Comparison of ENCODE assay signal across 8 mouse cellular contexts in genomic region chr6:29433038-29433803, GRCm38 (mm10). TPM values are rescaled to one million over a fixed set of nuclear protein-coding genes. Genes with fewer than 3 reads are reported as not detected.
DNase-seq lines count a peak whose midpoint lies in the region; ATAC-seq and TF ChIP-seq lines count a peak whose summit lies in the region.

Gene Flnc, plus strand, starts transcription at chr6:29433256.

- DNase-seq in 3T3-L1 (ENCODE audit: low read depth, low spot score) (peak; percentile 64), MN1 (ENCODE audit: low spot score) (peak; percentile 58)
- DNase-seq in embryonic facial prominence, embryonic 14.5 days (ENCODE audit: low spot score): peak; percentile 67
- DNase-seq in T-cell, adult 2 months (ENCODE audit: low spot score): no peak

- H3ac ChIP-seq in myocyte (ENCODE audit: control insufficient read depth, insufficient read length): peak within 1 kb of the TSS; percentile 49

- H3K4me3 ChIP-seq in embryonic facial prominence, embryonic 14.5 days (ENCODE audit: low read depth, low read length): peak within 1 kb of the TSS; percentile 71
- H3K4me3 ChIP-seq in heart, embryonic 15.5 days: peak within 1 kb of the TSS; percentile 74
- H3K4me3 ChIP-seq in limb, embryonic 12.5 days (replicated peaks): peak within 1 kb of the TSS; percentile 57
- peak within 1 kb of the TSS; percentile 100 for H3K4me3 ChIP-seq in myocyte

- TF ChIP-seq POLR2A in myocyte (IDR thresholded peaks at IDR 0.05; ENCODE audit: insufficient read length, low read depth): peak; percentile 75

- peaks cover 5% of the 10 kb centered on the region; the same call in 1 of the 2 replicates for H3K36me3 ChIP-seq in embryonic facial prominence, embryonic 14.5 days (ENCODE audit: control insufficient read depth, insufficient read depth, low read length)
- H3K36me3 ChIP-seq in heart, embryonic 15.5 days: peaks cover 10% of the 10 kb centered on the region
- H3K36me3 ChIP-seq in limb, embryonic 12.5 days: no peaks in the 10 kb centered on the region
- peaks cover 13% of the 10 kb centered on the region for H3K36me3 ChIP-seq in myocyte (ENCODE audit: control insufficient read depth, insufficient read depth)

- peaks cover 34% of the 10 kb centered on the region for H3K4me1 ChIP-seq in embryonic facial prominence, embryonic 14.5 days (ENCODE audit: control insufficient read depth, insufficient read depth, low read length)
- peaks cover 58% of the 10 kb centered on the region for H3K4me1 ChIP-seq in heart, embryonic 15.5 days (replicated peaks)
- H3K4me1 ChIP-seq in limb, embryonic 12.5 days (replicated peaks): peaks cover 64% of the 10 kb centered on the region

- H3K27ac ChIP-seq in embryonic facial prominence, embryonic 14.5 days (replicated peaks; ENCODE audit: low read depth, low read length): peak within 1 kb of the TSS; percentile 91
- peak within 1 kb of the TSS; percentile 98 for H3K27ac ChIP-seq in heart, embryonic 15.5 days
- peak within 1 kb of the TSS; percentile 45 for H3K27ac ChIP-seq in limb, embryonic 12.5 days

- H3K9ac ChIP-seq in embryonic facial prominence, embryonic 14.5 days (ENCODE audit: low read depth, low read length): peak within 1 kb of the TSS; percentile 83
- H3K9ac ChIP-seq in heart, embryonic 15.5 days: peak within 1 kb of the TSS; percentile 88
- H3K9ac ChIP-seq in limb, embryonic 12.5 days (replicated peaks): peak within 1 kb of the TSS; percentile 68

- H3K4me2 ChIP-seq in embryonic facial prominence, embryonic 14.5 days (ENCODE audit: low read depth, low read length): peak within 1 kb of the TSS; percentile 84
- H3K4me2 ChIP-seq in heart, embryonic 15.5 days: peak within 1 kb of the TSS; percentile 74
- H3K4me2 ChIP-seq in limb, embryonic 12.5 days: peak within 1 kb of the TSS; percentile 87
- peak within 1 kb of the TSS; percentile 86 for H3K4me2 ChIP-seq in myocyte (ENCODE audit: low read depth)

- H3K9me3 ChIP-seq in embryonic facial prominence, embryonic 14.5 days (ENCODE audit: control insufficient read depth, low read length): no peaks in the 10 kb centered on the region
- H3K9me3 ChIP-seq in heart, embryonic 15.5 days (replicated peaks): no peaks in the 10 kb centered on the region
- no peaks in the 10 kb centered on the region for H3K9me3 ChIP-seq in limb, embryonic 12.5 days

- peak; percentile 9; the same call in 1 of the 2 replicates for ATAC-seq in embryonic facial prominence, embryonic 14.5 days (ENCODE audit: low read depth)
- peak; percentile 28 for ATAC-seq in heart, embryonic 15.5 days (replicated peaks; ENCODE audit: insufficient number of reproducible peaks, insufficient read depth, low FRiP score, low read depth)
- ATAC-seq in limb, embryonic 12.5 days (ENCODE audit: insufficient number of reproducible peaks, insufficient read depth, low FRiP score, low TSS enrichment, low read depth): peak; percentile 33; the same call in 1 of the 2 replicates
- no peak for ATAC-seq in megakaryocyte-erythroid progenitor cell, adult 5-6 weeks (replicated peaks; ENCODE audit: low FRiP score, low TSS enrichment, poor library complexity, severe bottlenecking)

- 1% methylated on average over 52 of the region's 77 CpGs for WGBS in embryonic facial prominence, embryonic 14.5 days
- whole genome bisulfite sequencing in heart, embryonic 15.5 days: under 1% methylated on average over 67 of the region's 77 CpGs
- under 1% methylated on average over 64 of the region's 77 CpGs for WGBS in limb, embryonic 12.5 days

- H3K27me3 ChIP-seq in embryonic facial prominence, embryonic 14.5 days (replicated peaks; ENCODE audit: control insufficient read depth, insufficient read depth, low read length): peaks cover 14% of the 10 kb centered on the region
- no peaks in the 10 kb centered on the region for H3K27me3 ChIP-seq in heart, embryonic 15.5 days
- peaks cover 50% of the 10 kb centered on the region for H3K27me3 ChIP-seq in limb, embryonic 12.5 days
- no peaks in the 10 kb centered on the region for H3K27me3 ChIP-seq in myocyte (ENCODE audit: control insufficient read depth, insufficient read depth, insufficient read length)

- peaks cover 44% of the 10 kb centered on the region for H3K79me2 ChIP-seq in myocyte (ENCODE audit: control insufficient read depth, insufficient read depth)

TF ChIP-seq in myocyte, 11 proteins besides CTCF, POLR2A, EP300 and RAD21:
- TF ChIP-seq SRF (IDR thresholded peaks at IDR 0.05; ENCODE audit: control insufficient read depth, insufficient read length, low read depth) (no peak), POLR2AphosphoS2 (IDR thresholded peaks at IDR 0.05; ENCODE audit: insufficient read length, low read depth) (peak; percentile 56), MAX (IDR thresholded peaks at IDR 0.05; ENCODE audit: low read depth) (no peak), MYOD1 (IDR thresholded peaks at IDR 0.05; ENCODE audit: control insufficient read depth in 1 of 3, insufficient read length in 2 of 3, low read depth in 2 of 3) (peak in 1 of 3 experiments; percentile 50), REST (IDR thresholded peaks at IDR 0.05; ENCODE audit: insufficient read depth, insufficient read length) (no peak), TCF3 (IDR thresholded peaks at IDR 0.05; ENCODE audit: insufficient read length, low read depth) (peak; percentile 25), TCF12 (IDR thresholded peaks at IDR 0.05; ENCODE audit: insufficient read depth, poor library complexity, severe bottlenecking) (no peak), MYOG (IDR thresholded peaks at IDR 0.05; ENCODE audit: control insufficient read depth in 1 of 3, insufficient read depth in 1 of 3, insufficient read length in 2 of 3, low read depth in 2 of 3) (peak in 1 of 3 experiments; percentile 45)

RNA-seq across cellular contexts. Expression of gene Flnc, which starts in this region (rescaled TPM):
- 39.2 and 39.7 TPM in 2 replicates for polyA plus RNA-seq in embryonic facial prominence, embryonic 14.5 days (2014; fragmentation: Nextera tagmentation; extraction: Ambion mirVana)
- 39.1 and 43.9 TPM in 2 replicates for polyA plus RNA-seq in heart, embryonic 15.5 days (2015; fragmentation: Nextera tagmentation; extraction: Ambion mirVana)
- 10.8 and 13.9 TPM in 2 replicates for polyA plus RNA-seq in limb, embryonic 12.5 days (2016; fragmentation: Nextera tagmentation; extraction: Ambion mirVana)
- polyA plus RNA-seq in myocyte (2012; fragmentation: generic; extraction: Trizol): 268 TPM
- not detected in 2 replicates for total RNA-seq in megakaryocyte-erythroid progenitor cell, adult 5-6 weeks (2014; fragmentation: Nextera tagmentation)
- total RNA-seq in megakaryocyte-erythroid progenitor cell, adult 5-6 weeks (2017): not detected in 2 replicates

Comparison
In these comparisons a context has a peak if more than half of its experiments do, and no peak if none do; other contexts are left out.
1. H3K27ac ChIP-seq: peak in every context shown above with its lines; median percentile 98 in heart, embryonic 15.5 days; 91 in embryonic facial prominence, embryonic 14.5 days; 45 in limb, embryonic 12.5 days.